Mouse (Mus musculus) cerebellum, adult 2 months (tissue): ENCODE results near the gene Vps13c.

Experiments
- CTCF ChIP-seq: fragments of 200-500 bp; IDR thresholded peaks from 2 replicates; pipeline ENCODE4 v1.5.1; 2011; ENCODE audit warnings: low read depth, mild to moderate bottlenecking, control low read depth, low read length, moderate library complexity, borderline replicate concordance; ENCODE audit not compliant: insufficient read depth
- POLR2A ChIP-seq: fragments of 200-500 bp; IDR thresholded peaks from 2 replicates; pipeline ENCODE4 v1.6.1; 2011; ENCODE audit warnings: low read length, control low read depth, borderline replicate concordance; ENCODE audit not compliant: insufficient read depth

- TF ChIP-seq CTCF (no peak), POLR2A (no peak)
Observed at GRCm38 (mm10) chr9:67869691-67870450, 29.7 kb downstream of the Vps13c start.
